Mouse (Mus musculus): ENCODE results near the gene Tada2b.

DNA sequence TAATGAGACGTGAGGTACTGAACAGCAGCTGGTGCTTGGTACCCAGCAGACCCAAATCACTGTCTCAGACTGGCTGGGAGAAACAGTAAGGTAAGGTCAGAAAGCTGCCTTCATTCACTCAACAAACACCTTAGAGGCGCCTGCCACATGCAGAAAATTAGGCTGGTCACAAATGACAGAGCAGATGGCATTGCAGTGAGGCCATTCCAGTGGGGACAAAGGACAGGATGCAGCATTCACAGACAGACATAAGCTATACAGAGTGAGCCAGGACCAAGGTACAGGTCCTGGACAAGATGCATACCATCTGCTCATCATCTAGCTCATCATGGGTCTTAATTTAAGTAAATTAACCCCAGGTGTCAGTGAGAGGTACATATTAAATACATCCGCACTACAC, 33.5 kb upstream of the Tada2b start:
- TF ChIP-seq CTCF (IDR thresholded peaks at IDR 0.05) (no peak), POLR2A (IDR thresholded peaks at IDR 0.05; ENCODE audit: insufficient read depth, low read depth, low read length) (no peak)
